Mouse (Mus musculus): ENCODE measurements around the gene 1700092M07Rik.

DNA sequence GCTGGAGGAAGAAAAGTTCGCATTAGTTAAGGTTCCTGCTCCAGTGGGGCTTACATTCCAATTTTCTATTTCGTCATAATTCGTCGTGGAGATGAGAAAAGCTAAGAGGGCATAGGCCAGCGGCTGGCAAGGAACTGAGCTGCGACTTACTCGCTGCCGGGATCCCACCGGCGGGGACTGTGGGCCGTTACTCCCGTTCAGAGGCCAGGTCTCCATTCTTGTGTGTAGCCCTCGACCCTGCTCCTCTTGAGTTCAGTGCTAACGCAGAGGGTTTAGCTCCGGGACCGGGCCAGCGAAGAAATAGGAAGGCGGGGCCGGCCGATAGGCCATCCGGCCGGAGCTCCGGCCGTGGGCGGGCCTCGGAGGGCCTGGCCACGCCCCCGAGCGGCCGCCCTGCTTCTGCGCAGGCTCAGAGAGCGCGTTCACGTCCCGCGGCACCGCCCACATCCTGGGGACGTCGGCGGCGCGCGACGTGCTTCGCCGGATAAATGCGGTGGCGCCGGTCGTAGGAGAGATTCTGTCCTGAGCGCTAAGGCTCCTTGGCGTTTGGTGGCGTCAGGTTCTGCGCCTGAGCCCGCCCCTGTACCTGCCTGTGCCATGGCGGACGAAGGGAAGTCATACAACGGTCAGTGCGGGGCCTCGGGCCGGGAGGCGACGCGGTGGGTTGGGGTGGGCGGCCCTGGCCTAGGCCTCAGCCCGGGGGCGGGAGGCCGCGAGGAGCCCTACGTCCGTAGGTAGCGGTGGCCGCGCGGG lies 16.3 kb downstream of the 1700092M07Rik start, which contains the start of gene Nxf1:
- TF ChIP-seq CTCF (IDR thresholded peaks at IDR 0.05; ENCODE audit: low read depth) (peak; percentile 22; the same call in 1 of the 2 replicates), EP300 (optimal IDR thresholded peaks at IDR 0.05) (peak; percentile 44)

All from stomach, postnatal 0 days (tissue).